Mouse (Mus musculus): ENCODE measurements around the gene Themis.

The Themis gene

DNA sequence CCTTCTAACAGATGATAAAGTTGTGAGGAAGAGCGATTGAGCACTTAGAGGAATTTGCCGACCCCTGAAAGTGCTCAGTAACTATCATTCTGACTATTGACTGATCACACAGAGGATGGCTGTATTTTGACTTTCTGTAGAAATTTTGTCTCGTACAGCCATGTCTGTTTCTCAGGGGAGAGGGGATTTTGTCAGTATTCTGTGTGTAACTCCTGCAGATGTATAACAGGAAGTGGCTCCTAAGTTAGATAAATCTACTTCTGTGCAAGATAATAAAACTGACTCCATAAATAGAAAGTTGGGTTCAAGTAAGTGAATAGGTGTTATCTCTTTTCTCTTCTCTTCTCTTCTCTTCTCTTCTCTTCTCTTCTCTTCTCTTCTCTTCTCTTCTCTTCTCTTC, 137.0 kb downstream of the Themis start:
- DNase-seq (ENCODE audit: low spot score in 2 of 2): no peak

DNA sequence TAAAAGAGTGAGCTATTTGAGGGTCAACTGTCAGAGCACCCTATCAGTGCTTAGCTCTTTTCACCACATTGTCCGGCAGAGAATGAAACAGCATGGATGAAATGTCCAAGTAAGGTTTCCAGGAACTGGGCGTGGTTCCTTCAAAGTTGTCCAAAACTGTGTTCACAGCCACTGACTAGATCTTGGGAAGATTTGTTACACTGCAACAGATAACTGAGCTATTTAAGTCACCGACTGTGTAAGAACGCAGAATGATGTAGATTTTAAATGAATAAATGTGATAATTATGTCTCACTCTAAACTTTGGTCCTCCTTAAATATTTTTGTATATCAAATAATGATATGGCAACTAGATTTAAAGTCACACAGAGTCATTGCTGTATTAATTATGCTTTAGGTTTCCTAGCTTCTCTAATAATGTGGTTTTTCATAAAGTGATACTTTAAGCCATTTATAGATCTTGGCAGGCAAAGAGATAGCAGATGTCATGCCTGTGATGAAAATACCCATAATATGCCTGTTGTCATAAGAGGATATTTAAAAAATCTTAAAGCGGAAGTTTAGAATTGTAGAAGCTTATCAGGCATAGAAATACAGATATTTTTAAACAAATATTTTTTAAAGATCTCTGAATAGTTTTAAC, 143.9 kb downstream of the Themis start:
- DNase-seq (ENCODE audit: low spot score in 2 of 2): no peak

DNA sequence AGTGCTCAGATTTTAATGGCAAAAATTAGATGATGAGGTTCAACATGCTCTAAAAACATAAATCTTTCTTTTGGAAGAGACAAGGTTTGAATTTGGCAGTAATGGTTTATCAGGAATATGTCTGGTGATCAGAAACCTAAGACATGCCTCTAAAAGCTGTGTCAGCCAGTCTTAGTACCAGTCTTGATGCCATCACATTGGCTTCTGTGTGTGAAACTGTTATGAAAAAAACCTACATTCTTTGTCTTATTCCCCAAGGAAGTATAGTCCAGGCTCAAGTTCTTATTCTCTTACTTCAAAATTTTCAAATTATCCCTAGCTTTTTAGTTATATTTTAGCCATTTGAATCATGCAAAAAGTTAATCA, 144.4 kb downstream of the Themis start:
- no peak for DNase-seq (ENCODE audit: low spot score in 2 of 2)

DNA sequence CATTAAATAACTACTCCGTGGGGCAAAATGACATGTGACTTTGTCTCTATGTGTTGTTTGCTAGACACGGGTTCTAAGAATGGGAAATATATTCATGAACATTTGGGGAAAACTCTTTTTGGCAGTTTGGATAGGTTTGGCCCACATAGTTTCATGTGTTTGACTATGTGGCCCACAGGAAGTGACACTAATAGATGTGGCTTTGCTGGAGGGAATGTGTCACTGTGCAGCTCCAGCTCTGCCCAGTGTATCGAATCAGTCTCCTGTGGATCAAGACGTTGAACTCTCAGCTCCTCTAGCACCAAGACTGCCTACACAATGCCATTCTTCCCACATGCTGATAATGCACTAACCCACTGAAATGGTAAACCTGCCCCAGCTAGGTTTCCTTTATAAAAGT, 148.0 kb downstream of the Themis start:
- DNase-seq (ENCODE audit: low spot score in 2 of 2): no peak

DNA sequence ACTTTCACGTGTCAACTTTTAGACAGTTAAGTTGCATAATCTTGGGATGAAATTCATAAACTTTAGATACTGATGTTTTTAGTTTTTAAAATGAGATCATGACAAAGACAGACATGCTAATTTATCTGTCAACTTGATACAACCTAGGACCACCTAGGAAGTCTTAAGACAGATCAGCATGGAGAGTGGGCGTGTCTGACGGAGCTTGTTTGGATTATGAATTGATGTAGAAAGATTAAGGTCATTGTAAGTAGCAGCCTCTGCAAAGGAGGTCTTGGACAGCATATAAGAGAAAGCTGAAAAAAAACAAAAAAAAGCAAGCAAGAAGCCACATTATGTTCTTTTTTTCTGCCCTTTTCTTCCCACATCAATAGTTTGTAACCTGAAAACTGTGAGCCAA, 154.2 kb downstream of the Themis start:
- DNase-seq (ENCODE audit: low spot score in 2 of 2): no peak

DNA sequence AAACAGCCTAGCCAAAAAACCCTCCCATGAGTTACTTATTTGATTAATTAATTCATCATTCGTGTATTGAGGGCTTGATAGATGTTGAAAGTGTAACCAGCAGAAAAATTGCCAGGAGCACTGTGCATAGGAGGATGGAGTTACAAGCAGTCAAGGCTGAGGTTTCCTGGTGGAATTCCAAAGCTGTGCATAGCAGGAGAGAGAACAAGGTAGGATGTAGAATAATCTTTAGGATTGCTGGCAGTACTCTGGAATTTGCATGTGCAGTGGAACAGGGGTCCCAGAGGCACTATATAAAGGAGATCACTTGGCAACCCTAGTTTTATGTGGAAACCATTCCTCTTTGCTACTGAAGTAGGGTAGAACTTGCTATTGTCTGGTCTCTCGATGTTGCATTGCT, 174.4 kb downstream of the Themis start:
- DNase-seq (ENCODE audit: low spot score in 2 of 2): no peak

DNA sequence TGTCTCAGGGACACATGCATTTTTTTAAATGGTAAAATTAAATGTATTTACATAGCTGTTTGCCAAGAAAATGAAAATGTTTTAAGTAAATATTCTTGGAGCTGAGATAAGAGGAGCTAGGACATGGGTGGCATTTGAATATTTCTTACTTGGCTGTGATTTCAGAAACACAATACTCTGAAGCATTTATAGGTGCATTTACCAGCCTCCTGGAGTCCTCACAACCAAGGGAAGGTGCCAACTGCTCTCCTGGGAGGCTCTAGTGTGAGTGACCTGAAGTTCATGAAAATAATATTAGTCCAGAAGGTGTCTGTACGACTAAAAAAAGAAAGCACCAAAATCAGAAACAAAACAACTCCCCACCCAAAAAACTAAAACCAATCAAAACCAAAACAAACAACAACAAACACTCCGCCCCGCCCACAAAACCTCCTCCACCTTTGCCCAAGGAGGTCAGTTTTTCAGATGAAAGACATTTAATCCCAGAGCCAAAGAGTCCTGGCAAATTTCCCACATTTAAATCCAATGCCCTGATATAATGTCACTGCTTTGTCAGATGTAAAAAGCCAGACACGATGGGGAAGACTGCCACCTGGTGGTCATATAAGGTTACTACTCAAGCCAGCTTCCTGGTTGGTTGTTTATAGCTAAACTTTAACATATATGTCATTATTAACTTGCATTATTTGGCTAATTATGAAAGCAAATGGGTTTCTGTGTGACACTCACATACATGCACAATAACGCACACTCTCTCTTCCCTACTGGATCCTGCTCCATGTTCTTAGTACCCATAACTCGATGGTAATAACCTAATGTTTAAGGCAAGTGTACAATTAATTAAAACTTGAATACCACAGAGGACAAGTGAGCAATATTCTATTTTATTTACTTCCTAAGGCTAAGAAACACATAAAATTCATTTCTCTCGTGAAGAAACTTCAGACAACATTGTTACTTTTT, 175.9 kb downstream of the Themis start:
- peak; percentile 28 to 45 for DNase-seq (ENCODE audit: low spot score in 2 of 2)

DNA sequence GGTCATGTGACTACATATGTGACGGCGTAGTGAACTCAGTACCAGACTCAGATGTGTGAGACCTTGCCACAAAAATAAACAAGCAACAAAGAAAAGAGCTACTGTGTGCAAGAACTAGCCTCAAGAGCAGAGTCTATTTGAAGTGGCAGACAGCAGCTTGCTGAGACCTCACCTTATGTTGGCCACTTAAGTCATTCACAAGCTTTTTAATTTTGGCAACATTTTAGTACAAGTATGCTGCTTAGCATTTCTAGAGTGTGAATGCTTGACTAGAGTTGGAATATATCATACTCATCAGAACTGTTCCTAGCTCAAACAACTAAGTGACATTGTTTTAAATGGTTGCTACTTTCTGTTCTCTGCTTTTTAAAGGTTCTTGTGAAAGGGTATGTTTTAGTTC, 188.0 kb downstream of the Themis start:
- DNase-seq (ENCODE audit: low spot score in 2 of 2): peak in 1 of 2 experiments; percentile 10

DNA sequence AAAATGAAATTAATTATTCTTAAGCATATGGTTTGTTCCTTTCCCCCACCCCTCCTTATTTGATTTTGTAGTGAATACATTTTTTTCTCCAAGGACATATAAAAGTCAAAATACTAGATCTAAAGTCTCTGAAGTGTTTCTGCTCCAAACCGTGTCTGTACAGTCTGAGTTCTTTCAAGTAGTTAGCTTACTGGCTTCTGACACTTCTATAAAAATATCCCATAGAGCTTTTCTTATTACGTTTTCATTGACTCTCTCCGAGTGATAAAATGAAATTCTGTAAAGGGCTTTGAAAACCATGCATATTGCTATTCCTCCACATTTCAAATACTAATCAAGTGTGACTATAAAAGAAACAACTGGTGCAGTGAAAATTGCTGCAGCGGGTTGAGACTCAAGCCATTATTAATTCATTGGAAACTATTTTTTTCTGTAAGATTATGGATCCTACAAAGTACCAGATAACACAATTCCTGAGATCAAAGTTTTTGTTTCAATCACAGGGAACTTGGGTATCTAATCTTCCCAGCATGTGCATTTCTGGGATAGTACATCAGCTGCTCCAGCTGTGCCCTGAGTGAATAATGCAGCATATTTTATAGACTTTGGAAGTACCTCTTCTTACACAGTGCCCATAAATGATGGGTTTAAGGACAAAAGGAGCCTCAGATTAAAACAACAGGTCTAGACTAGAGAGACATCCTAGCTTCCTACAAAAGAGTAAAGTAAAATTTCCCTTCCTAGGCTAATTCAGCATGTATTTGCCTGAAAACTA, 202.6 kb downstream of the Themis start:
- no peak for DNase-seq (ENCODE audit: low spot score in 2 of 2)

DNA sequence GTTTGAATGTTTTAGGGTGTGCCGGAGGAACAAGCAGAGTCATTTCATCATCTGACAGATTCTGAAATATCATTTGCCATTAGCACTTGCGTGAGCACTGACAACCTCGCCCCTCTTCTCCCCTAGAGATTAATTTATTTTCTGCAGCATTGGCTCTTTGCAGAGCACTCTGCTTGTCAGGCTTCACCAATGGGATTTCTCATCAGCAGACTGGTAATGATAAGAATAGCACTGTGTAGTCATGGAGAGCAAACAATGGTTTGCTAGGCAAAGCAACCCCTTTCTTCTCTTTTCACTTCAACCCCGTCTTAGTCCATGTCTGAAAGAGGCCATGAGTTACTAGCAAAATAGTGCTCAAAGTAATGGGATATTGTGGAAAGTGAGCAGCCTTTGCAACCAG, 206.4 kb downstream of the Themis start:
- DNase-seq (ENCODE audit: low spot score in 2 of 2): no peak

DNA sequence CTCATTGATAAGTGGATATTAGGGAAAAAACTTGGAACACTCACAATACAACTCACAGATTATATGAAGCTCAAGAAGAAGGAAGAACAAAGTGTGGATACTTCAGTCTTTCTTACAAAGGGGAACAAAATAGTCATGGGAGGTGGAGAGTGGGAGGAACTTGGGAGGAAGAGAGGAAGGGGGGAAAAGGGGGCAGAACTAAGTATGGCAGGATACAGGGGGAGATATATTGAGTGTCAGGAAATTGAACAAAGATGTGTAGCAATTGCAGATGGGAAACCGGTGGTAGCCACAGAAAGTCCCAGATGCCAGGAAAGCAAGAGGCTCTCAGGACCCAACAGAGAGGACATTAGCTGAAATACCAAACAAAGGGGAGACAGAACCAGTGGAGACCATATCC, 219.5 kb downstream of the Themis start:
- no peak for DNase-seq (ENCODE audit: low spot score in 2 of 2)

DNA sequence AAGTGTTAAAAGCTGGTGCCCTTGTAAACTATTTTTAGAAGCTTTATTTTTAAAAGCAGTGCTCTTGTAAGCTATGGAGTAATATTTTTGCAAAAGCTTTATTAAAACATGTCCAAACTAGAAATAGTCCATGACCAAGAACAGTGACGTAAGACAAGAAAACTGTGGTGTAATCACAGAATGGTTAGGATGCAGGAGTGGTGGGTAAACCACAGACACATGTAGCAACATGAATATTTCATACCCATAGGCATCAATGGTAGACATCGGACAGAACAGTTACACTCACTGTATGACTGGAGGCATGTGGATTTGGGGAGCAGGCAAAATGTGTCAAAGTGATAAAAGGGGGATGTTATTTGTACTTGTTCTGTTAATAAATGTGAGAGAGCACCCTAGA, 222.7 kb downstream of the Themis start:
- no peak for DNase-seq (ENCODE audit: low spot score in 2 of 2)

DNA sequence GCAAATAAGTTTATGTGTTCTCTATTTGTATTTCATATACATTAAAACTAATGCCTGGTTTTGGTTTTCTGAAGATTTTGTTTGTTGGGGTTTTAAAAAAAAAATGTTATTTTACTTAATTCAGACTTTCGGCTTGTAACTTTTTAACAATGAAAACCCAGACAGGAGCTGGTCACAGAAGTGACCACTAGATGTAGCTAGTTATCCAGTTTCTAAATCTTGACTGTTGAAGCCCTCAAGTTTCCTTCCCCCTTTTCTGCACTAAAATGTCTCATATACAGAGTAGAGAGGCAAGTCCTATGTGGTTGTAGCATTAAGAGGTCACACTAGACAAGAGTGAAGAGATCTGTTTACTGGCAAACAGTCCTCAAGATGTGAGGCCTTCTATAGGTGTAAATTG, 230.2 kb downstream of the Themis start:
- DNase-seq (ENCODE audit: low spot score in 2 of 2): no peak

All from right cerebral cortex, postnatal 36 days (tissue).